Mouse (Mus musculus) liver, embryonic 15.5 days (tissue): Measurements from ENCODE around the gene Ece1. TPM values are rescaled to one million over a fixed set of nuclear protein-coding genes. Genes with fewer than 3 reads are reported as not detected.

ENCODE experiments used
- ATAC-seq: fragments of 200-750 bp; cut with Nextera tagmentation; 2 replicates; pipeline ENCODE4 v1.8.0; 2017; ENCODE audit warnings: moderate number of reproducible peaks, mild to moderate bottlenecking, moderate library complexity; ENCODE audit not compliant: insufficient read depth
- H3K27ac ChIP-seq: fragments of 300-500 bp; sonication (generic); replicated peaks from 2 replicates; pipeline ENCODE4 v1.5.1; 2015; ENCODE audit warnings: mild to moderate bottlenecking, inconsistent platforms
- H3K27me3 ChIP-seq: fragments of 300-500 bp; sonication (generic); 2 replicates; pipeline ENCODE4 v1.6.1; 2015; ENCODE audit warnings: mild to moderate bottlenecking, inconsistent platforms
- H3K36me3 ChIP-seq: fragments of 300-500 bp; sonication (generic); replicated peaks from 2 replicates; pipeline ENCODE4 v1.6.1; 2015; ENCODE audit warnings: moderate library complexity, mild to moderate bottlenecking, inconsistent platforms
- H3K4me1 ChIP-seq: fragments of 300-500 bp; sonication (generic); replicated peaks from 2 replicates; pipeline ENCODE4 v1.6.1; 2015; ENCODE audit warnings: inconsistent platforms
- H3K4me2 ChIP-seq: fragments of 300-500 bp; sonication (generic); 2 replicates; pipeline ENCODE4 v1.6.1; 2015; ENCODE audit warnings: moderate library complexity, mild to moderate bottlenecking, inconsistent platforms
- H3K4me3 ChIP-seq: fragments of 300-500 bp; sonication (generic); replicated peaks from 2 replicates; pipeline ENCODE4 v1.5.1; 2015; ENCODE audit warnings: mild to moderate bottlenecking, inconsistent platforms
- H3K9ac ChIP-seq: fragments of 300-500 bp; sonication (generic); 2 replicates; pipeline ENCODE4 v1.6.1; 2015; ENCODE audit warnings: moderate library complexity, mild to moderate bottlenecking, inconsistent platforms
- H3K9me3 ChIP-seq: fragments of 300-500 bp; sonication (generic); replicated peaks from 2 replicates; pipeline ENCODE4 v1.6.1; 2016; ENCODE audit warnings: inconsistent platforms
- WGBS: fragments of 180-500 bp; shearing (Covaris S2); methylation state at CpG from one replicate; pipeline ENCODE4 v1.1.7; 2015; ENCODE audit warnings: mixed read lengths; ENCODE audit not compliant: insufficient replicate concordance; 5-methylcytosine and 5-hydroxymethylcytosine counted together
- polyA plus RNA-seq: library from polyadenylated mRNA; unstranded; fragments of >200 nt; fragmentation: Nextera tagmentation; extraction: Ambion mirVana; gene quantifications from 2 replicates; pipeline ENCODE4 v1.2.1, GENCODE M21; 2015

Ece1 gene
- polyA plus RNA-seq, 1 experiment from 2014 or later, result 15.1 TPM

- Histone ChIP-seq H3K27ac (no peak overlapping the region), H3K27me3 (0 out of 2 replicates have a peak, but pooled peaks cover 5% of the 10 kb centered on the region), H3K9ac (no peak overlapping the region), H3K4me2 (no peak overlapping the region), H3K36me3 (peaks cover 4% of the 10 kb centered on the region; the same call in 1 of the 2 replicates), H3K4me3 (no peak overlapping the region), H3K9me3 (no peaks in the 10 kb centered on the region), H3K4me1 (peaks cover 30% of the 10 kb centered on the region)
- ATAC-seq, result no peak
- WGBS, result 71% methylated on average over 9 of the region's 9 CpGs
These were observed 56.5 kb downstream of the Ece1 start for GRCm38 (mm10) chr4:137918559-137918958.

GRCm38 (mm10) chr4:137919116-137919515 is 57.1 kb downstream of the Ece1 start:
- peaks cover 8% of the 10 kb centered on the region; the same call in 1 of the 2 replicates for H3K36me3 ChIP-seq
- H3K4me3 ChIP-seq, result no peak overlapping the region
- 0 out of 2 replicates have a peak overlapping the region, but pooled peaks have one; percentile 33 for H3K27ac ChIP-seq
- peaks cover 24% of the 10 kb centered on the region for H3K4me1 ChIP-seq
- ATAC-seq, result no peak
- no peak overlapping the region for H3K4me2 ChIP-seq
- H3K9ac ChIP-seq, result no peak overlapping the region
- H3K9me3 ChIP-seq, result no peaks in the 10 kb centered on the region
- no peaks in the 10 kb centered on the region for H3K27me3 ChIP-seq
- WGBS, result 66% methylated on average over 10 of the region's 10 CpGs

GRCm38 (mm10) chr4:137920005-137920404 is 58.0 kb downstream of the Ece1 start:
- Histone ChIP-seq H3K9ac (no peak overlapping the region), H3K4me1 (peaks cover 15% of the 10 kb centered on the region), H3K9me3 (no peaks in the 10 kb centered on the region), H3K36me3 (peaks cover 8% of the 10 kb centered on the region; the same call in 1 of the 2 replicates), H3K4me2 (no peak overlapping the region; the same call in 1 of the 2 replicates), H3K27ac (peak overlapping the region; percentile 33; the same call in 1 of the 2 replicates), H3K4me3 (no peak overlapping the region), H3K27me3 (no peaks in the 10 kb centered on the region)
- 20% methylated on average over 7 of the region's 7 CpGs for whole genome bisulfite sequencing
- ATAC-seq, result no peak

- H3K9ac ChIP-seq, result no peak overlapping the region; the same call in 1 of the 2 replicates
- WGBS, result 35% methylated on average over 10 of the region's 10 CpGs
- H3K27ac ChIP-seq, result peak overlapping the region; percentile 55; the same call in 1 of the 2 replicates
- H3K4me1 ChIP-seq, result peaks cover 15% of the 10 kb centered on the region
- H3K4me2 ChIP-seq, result peak overlapping the region; percentile 2; the same call in 1 of the 2 replicates
- no peaks in the 10 kb centered on the region for H3K9me3 ChIP-seq
- no peaks in the 10 kb centered on the region for H3K27me3 ChIP-seq
- H3K4me3 ChIP-seq, result no peak overlapping the region
- peaks cover 8% of the 10 kb centered on the region; the same call in 1 of the 2 replicates for H3K36me3 ChIP-seq
- ATAC-seq, result no peak
These were observed 58.5 kb downstream of the Ece1 start for GRCm38 (mm10) chr4:137920500-137920961.

GRCm38 (mm10) chr4:137921510-137921909 is 59.5 kb downstream of the Ece1 start:
- Histone ChIP-seq H3K36me3 (peaks cover 14% of the 10 kb centered on the region; the same call in 1 of the 2 replicates), H3K9ac (no peak overlapping the region), H3K27ac (no peak overlapping the region), H3K4me1 (peaks cover 20% of the 10 kb centered on the region), H3K4me2 (no peak overlapping the region), H3K27me3 (no peaks in the 10 kb centered on the region), H3K4me3 (no peak overlapping the region), H3K9me3 (no peaks in the 10 kb centered on the region)
- 75% methylated on average over 11 of the region's 11 CpGs for WGBS
- no peak for ATAC-seq

- 80% methylated on average over 15 of the region's 15 CpGs for WGBS
- H3K9me3 ChIP-seq, result no peaks in the 10 kb centered on the region
These were observed 61.0 kb downstream of the Ece1 start for GRCm38 (mm10) chr4:137923052-137923451.

GRCm38 (mm10) chr4:137925176-137925575 is 63.1 kb downstream of the Ece1 start:
- 66% methylated on average over 4 of the region's 4 CpGs for WGBS
- H3K27me3 ChIP-seq, result no peaks in the 10 kb centered on the region

More at GRCm38 (mm10) chr4:137923052-137923451, 61.0 kb downstream of the Ece1 start:
- Histone ChIP-seq H3K4me3 (no peak overlapping the region), H3K4me2 (no peak overlapping the region), H3K27me3 (no peaks in the 10 kb centered on the region), H3K4me1 (peaks cover 28% of the 10 kb centered on the region), H3K27ac (no peak overlapping the region), H3K36me3 (peaks cover 16% of the 10 kb centered on the region; the same call in 1 of the 2 replicates), H3K9ac (no peak overlapping the region)
- no peak for ATAC-seq

GRCm38 (mm10) chr4:137926161-137926560 is 64.1 kb downstream of the Ece1 start:
- H3K4me1 ChIP-seq, result peaks cover 51% of the 10 kb centered on the region

More at GRCm38 (mm10) chr4:137925176-137925575, 63.1 kb downstream of the Ece1 start:
- Histone ChIP-seq H3K4me2 (no peak overlapping the region), H3K9ac (no peak overlapping the region), H3K27ac (no peak overlapping the region), H3K4me3 (no peak overlapping the region), H3K9me3 (no peaks in the 10 kb centered on the region), H3K4me1 (peaks cover 44% of the 10 kb centered on the region), H3K36me3 (peaks cover 23% of the 10 kb centered on the region; the same call in 1 of the 2 replicates)
- no peak for ATAC-seq

GRCm38 (mm10) chr4:137927136-137927535 is 65.1 kb downstream of the Ece1 start:
- Histone ChIP-seq H3K4me3 (no peak overlapping the region), H3K27me3 (no peaks in the 10 kb centered on the region), H3K4me1 (peaks cover 60% of the 10 kb centered on the region), H3K9me3 (no peaks in the 10 kb centered on the region), H3K27ac (peak overlapping the region; percentile 95), H3K36me3 (0 out of 2 replicates have a peak, but pooled peaks cover 23% of the 10 kb centered on the region), H3K9ac (no peak overlapping the region), H3K4me2 (no peak overlapping the region)
- no peak for ATAC-seq
- 85% methylated on average over 7 of the region's 7 CpGs for whole genome bisulfite sequencing

More at GRCm38 (mm10) chr4:137926161-137926560, 64.1 kb downstream of the Ece1 start:
- Histone ChIP-seq H3K27ac (0 out of 2 replicates have a peak overlapping the region, but pooled peaks have one; percentile 95), H3K4me2 (no peak overlapping the region), H3K4me3 (no peak overlapping the region), H3K9ac (no peak overlapping the region), H3K27me3 (no peaks in the 10 kb centered on the region), H3K36me3 (peaks cover 23% of the 10 kb centered on the region; the same call in 1 of the 2 replicates), H3K9me3 (no peaks in the 10 kb centered on the region)
- ATAC-seq, result no peak
- WGBS, result 85% methylated on average over 14 of the region's 14 CpGs

GRCm38 (mm10) chr4:137927741-137928535 is 65.9 kb downstream of the Ece1 start:
- Histone ChIP-seq H3K27ac (peak overlapping the region; percentile 95), H3K9me3 (no peaks in the 10 kb centered on the region), H3K4me2 (peak overlapping the region; percentile 43), H3K36me3 (0 out of 2 replicates have a peak, but pooled peaks cover 24% of the 10 kb centered on the region), H3K4me1 (peaks cover 68% of the 10 kb centered on the region), H3K4me3 (no peak overlapping the region), H3K9ac (peak overlapping the region; percentile 32), H3K27me3 (no peaks in the 10 kb centered on the region)
- ATAC-seq, result peak; percentile 65
- 52% methylated on average over 12 of the region's 12 CpGs for WGBS

- H3K4me3 ChIP-seq, result no peak overlapping the region
- peak overlapping the region; percentile 43 for H3K4me2 ChIP-seq
- H3K9ac ChIP-seq, result 0 out of 2 replicates have a peak overlapping the region, but pooled peaks have one; percentile 32
- H3K9me3 ChIP-seq, result no peaks in the 10 kb centered on the region
- H3K4me1 ChIP-seq, result peaks cover 74% of the 10 kb centered on the region
- 49% methylated on average over 1 of the region's 1 CpGs for WGBS
- ATAC-seq, result no peak
- H3K27me3 ChIP-seq, result no peaks in the 10 kb centered on the region
- H3K27ac ChIP-seq, result peak overlapping the region; percentile 95
- 0 out of 2 replicates have a peak, but pooled peaks cover 20% of the 10 kb centered on the region for H3K36me3 ChIP-seq
These were observed 66.8 kb downstream of the Ece1 start for GRCm38 (mm10) chr4:137928813-137929212.
